Mouse (Mus musculus) adrenal gland (tissue): ENCODE data around the gene Sim2.

ENCODE experiments used
- intact Hi-C: fragments of 180-260 bp; cut with DNase I; formaldehyde crosslinking; loops from one replicate; pipeline ENCODE4 v1.15.1; 2025

Sim2 gene

GRCm38 (mm10) chr16:94078318-94079074 is 6.2 kb upstream of the Sim2 start:
- intact Hi-C loops, result no loop called here

GRCm38 (mm10) chr16:94079075-94079855 is 5.5 kb upstream of the Sim2 start:
- intact Hi-C loops, result no loop called here

DNA sequence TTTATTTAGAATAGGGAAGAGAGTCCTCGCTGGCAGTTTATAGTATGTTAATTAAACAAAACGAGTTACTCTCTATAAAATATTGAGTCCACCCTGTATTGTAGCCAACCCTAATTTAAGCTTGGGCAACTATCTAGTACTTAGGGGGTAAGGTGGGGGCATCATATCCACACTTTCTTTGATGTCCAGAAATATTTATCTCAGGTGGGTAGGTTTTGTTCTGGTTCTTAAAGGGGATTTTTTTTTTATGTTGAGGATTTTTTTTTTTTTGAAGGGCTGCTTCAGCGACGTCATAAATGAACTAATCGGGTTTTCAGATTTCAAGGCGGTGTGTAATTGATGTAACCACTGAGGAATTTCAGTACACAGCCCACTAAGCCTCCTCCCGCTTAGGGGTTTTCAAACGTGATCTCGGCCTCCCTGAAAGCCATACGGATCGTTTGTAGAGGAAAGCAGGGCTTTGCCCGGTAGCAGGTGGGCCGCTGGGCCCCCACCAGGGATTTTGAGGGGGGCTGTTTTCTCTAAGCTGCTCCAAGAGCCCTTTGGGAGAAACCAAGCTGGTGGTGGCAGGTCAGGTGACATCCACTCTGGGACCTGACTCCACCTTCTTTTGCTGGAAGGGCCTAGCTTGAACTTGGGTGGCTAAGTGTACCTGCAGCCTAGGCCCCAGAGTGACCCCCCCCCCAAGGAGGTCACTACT is 4.7 kb upstream of the Sim2 start:
- intact Hi-C loops, result no loop called here

DNA sequence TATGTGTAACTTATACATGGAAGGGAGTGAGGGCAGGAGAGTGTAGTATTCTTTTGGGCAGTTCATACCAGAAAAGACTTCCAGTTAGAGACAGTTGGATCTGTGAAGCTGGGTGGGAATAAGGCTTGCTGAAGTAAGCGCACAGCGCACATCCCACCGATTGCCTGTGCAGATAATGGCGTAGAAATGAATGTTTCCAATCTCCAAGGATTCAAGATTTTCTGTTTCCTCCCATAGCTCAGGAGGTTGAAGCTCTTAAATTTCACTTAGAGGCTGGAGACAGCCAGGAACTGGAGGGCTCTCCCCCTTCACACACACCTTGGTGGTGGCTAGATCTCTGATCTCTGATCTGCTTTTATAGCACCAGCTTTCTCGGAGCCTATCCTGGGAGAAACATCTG is 3.1 kb upstream of the Sim2 start:
- intact Hi-C loops, result no loop called here

DNA sequence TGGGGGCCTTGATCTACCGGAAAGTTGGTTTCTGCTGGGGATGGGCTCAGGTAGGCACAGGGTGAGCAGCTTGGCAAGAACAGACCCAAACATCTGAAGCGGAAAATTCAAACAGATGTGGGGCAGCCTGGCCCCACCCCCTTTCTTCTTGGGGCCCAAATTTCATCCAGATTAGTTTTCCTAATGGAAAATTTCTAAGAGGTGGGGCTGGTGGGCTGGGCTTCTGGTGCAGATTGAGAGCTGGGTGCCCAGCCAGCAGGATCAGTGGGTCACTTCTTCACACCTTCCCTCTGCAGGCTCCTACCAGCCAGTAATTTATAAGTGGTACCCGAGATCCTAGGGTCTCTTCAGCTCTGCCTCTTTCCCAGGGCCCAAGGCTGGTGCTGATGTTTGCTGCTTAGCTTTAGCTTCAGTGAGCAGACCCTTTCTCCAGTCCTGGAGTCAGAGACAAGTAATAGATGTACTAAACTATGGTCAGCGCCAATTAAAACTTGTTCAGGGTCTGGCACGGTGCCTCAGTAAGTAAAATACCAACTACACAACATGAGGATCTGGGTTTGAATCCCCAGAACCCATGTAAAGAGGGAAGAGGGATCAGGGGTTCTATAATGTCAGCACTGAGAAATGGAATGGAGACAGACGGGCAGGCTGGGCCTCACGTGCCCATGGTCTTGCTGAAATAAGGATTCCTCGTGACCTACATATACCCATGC is 2.6 kb upstream of the Sim2 start:
- intact Hi-C loops, result no loop called here

DNA sequence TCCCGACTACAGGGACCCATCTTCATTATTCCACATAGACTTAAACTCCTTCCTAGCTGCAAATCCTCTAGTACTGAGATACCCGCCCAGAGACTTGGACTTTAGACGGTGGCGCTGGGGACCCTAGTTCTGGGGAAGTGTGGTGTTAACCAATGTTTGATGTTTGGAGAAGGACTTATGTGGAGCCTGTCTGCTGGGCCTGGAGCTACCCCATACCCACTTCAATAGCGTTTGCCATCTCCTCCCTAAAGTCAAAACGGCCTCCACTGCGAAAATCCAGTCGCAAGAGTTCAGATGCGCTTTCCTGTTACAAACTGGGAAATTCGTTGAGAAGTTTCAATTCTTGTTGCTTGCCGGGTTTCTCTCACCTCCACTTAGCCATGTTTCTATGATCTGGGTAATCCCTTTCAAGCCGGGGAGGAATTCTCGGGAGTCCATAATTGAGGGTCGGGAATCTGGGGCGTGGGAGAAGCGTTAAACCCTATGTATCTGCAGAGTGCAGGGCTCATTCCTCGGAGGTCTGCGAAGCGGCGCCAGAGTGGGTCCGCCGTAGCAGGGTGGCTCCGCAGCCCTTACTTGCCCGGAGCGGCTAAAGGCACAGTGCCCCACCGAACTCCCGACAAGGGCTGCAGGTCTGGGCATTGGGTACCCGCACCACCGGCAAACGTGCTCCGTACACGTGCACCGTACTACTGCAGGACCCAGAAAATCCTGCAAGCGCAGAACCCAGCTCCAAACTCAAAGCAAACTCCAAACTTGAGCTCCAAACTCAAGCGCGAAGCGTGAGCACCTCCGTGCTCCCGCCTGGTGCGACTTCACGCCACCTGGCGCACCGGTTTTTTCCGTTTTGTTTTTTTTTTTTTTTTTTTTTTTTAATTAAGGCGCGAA is 1.5 kb upstream of the Sim2 start:
- intact Hi-C loops, result no loop called here

GRCm38 (mm10) chr16:94083848-94084525 is 744 bp upstream of the Sim2 start:
- intact Hi-C loops, result no loop called here

- intact Hi-C loops, result no loop called here
Observed at GRCm38 (mm10) chr16:94085603-94086285, 1.0 kb downstream of the Sim2 start.

DNA sequence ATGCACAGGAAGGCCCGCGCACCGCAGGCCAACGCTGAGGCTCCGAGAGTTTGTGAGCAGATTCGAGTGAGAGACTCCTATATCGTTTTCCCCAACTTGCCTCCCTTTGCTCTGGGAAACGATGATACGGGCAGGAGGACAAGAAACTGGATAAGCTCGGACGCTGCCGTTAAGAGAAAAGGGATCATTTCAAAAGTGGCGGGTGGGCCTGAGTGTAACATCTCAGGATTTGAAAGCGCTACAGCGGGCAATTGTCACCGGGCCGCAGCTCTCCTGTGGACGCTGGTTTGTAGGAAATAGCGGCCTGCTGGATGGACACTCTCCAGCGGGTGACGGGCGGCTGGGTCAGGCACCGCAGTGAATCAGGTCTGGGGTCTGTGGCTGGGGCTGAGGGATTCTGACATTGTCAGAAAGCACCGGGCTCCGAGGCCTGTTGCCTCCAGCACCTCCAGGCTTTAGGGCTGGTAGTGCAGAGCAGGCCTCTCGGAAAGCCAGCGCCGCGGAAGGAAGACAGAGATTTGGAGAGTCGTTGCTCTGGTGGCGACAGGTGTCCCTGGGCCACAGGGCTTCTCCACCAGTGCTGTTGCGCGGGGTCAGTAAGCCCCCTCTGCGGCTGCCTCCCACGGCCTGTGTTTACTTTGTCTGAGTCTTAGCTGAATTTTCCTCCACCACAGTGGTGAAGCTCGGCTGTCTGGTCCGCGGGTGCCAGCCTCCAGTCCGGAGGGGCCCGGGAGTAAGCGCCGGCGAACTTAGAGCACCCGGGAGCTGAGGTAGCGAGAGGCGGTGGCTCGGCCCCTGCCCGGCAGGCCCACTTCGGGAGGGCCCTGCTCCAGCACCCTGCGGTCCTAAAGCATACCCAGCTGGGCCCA is 2.2 kb downstream of the Sim2 start:
- intact Hi-C loops, result no loop called here

DNA sequence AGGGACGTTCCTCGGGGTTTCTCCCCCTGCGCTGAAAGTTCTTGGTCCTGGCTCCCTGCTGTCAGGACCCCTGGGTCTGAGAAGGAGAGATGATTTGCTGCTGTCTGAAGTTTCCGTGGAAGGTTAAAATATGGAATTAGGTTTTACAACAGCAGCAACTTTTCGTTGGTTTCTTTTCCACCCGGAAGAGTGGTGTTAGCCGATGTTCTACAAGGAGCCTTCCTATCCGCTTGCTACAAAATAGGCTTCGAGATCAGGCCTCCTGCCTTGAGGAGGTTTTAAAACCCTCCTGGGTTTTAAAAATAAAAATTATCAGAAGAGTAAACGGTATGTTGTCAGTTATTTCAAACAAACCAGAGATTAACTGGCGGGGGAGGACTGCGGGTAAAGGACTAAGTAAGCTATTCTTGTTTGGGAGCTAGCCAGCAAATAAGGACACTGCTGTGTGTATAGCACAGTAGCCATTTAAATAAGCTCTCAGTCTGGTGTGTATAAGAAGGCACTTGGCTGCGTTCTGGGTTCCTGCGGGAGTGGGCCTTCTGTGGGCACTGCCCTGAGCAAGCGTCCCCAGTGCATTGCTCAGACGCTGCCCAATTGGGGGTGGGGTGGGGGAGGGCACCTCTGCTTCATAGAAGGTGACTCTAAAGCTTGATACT is 3.0 kb downstream of the Sim2 start:
- intact Hi-C loops, result no loop called here

DNA sequence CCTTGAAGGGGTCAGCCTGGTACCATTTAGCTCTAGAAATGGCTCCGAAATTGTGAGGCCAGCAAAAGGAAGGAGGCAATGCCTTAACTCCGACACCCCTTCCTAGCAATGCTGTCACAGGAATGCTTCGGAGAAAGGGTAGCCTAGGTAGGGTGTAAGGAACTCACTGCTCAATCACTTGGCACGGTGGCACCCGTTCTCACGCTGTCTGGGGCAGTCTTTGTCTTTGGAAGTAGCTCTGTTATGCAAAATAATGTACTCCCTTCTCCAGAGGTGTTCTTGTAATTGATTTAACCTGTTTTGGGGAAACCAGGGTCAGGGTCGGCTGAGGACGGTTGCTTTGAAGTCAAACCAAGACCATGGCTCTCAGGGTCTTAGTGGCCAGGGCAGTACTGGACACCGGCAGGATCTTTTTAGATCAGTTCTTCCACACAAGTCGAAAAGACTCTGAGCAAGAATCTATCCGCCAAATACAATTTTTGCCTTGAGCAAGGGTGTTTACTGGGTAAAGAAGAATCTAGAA is 3.6 kb downstream of the Sim2 start:
- intact Hi-C loops, result no loop called here

GRCm38 (mm10) chr16:94088819-94089692 is 4.3 kb downstream of the Sim2 start:
- intact Hi-C loops, result no loop called here

DNA sequence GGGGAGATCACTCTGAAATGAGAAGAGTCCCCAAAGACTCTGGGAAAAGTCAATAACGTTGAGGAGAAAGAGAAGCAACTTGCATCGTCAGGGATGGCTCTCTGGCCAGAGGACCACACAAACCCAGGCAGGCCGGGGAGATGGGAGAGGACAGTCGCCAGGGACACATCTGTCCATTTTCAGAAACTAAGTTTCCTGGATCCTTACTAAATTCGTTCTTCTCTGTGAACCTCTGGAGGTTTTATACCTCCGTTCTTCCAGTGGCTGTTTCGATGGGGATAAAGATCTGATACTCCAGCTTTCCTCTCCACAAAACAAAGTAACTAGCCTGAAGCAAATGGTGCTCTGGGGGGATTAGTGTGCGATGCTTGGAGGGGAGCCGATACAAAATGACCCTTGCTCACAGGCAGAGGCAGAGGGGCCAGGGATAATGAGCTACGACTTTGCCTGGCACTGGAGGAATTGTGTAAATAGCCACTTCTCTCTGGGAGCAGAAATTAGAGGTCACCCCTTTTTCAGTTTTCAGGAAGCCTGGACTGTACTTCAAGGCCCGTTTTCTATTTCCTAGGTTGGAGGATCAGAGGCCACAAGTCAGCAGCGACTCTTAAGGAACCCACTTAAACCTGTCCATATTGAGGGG is 7.9 kb downstream of the Sim2 start:
- intact Hi-C loops, result no loop called here

DNA sequence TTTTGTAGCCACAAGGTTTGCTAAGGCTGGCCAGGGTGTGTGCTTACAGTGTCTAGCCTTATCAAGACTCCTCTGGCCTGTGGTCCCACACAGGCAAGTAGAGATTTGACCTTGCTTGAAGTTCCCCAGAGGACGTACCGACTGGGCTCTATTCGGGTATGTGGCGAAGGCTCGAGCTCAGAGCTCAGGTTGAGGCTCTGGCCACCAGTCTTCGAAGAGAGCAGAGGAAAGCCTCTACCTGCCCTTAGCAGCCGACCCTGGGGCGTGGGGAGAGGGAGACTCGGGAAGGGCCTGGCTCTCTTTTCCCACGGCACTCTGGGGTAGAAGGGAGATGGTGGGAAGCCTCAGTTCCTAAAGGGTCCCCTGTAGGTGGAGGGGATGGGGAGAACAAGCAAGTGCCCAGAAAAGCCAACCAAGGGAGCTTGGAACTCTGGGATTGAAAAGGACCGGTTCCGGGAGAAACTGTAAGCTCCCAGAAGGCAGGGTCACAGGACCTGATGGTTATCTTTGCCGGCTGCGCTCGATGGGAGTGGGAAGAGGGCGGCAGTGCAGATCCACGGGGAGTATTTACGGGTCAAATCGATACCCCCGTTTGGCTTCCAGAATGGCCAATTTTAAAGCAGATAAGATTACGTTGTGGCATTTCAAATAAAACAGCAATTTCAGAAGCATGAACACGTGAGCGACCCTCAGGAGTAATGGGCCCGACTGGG is 8.6 kb downstream of the Sim2 start:
- intact Hi-C loops, result no loop called here
